Mouse (Mus musculus): ENCODE data around the gene Rbfox3.

GRCm38 (mm10) chr11:118807511-118807910 lies 103.9 kb downstream of the Rbfox3 start:
- TF ChIP-seq CTCF (IDR thresholded peaks at IDR 0.05; ENCODE audit: extremely low read depth, insufficient read length, insufficient replicate concordance, low read depth, low read length) (no peak), POLR2A (IDR thresholded peaks at IDR 0.05; ENCODE audit: low read depth, low read length) (no peak)

All from small intestine, adult 2 months (tissue).